Mouse (Mus musculus) inflammation-experienced regulatory T-cells, adult 6 months (primary cell): ENCODE measurements around the gene Spice1. TPM values are rescaled to one million over a fixed set of nuclear protein-coding genes. Genes with fewer than 3 reads are reported as not detected.

Source experiments
- ATAC-seq: one replicate; pipeline ENCODE4 v1.8.0; 2017
- polyA plus RNA-seq, 3 experiments: library from polyadenylated mRNA; unstranded; fragments of 100-300 nt; shearing (Covaris generic); gene quantifications; one replicate each; pipeline ENCODE4 v1.2.1; 2017

Spice1 gene
- polyA plus RNA-seq: 10 to 100 TPM; 22.2 to 25.8 (median 25.3) TPM

- ATAC-seq: peak; percentile 100
Measured at GRCm38 (mm10) chr16:44347071-44347901, at the start of gene Spice1. Spice1 (plus strand) TSS chr16:44347121.

GRCm38 (mm10) chr16:44299438-44300093 lies 47.4 kb upstream of the Spice1 start:
- peak; percentile 71 for ATAC-seq

GRCm38 (mm10) chr16:44302126-44302892 lies 44.6 kb upstream of the Spice1 start:
- ATAC-seq: no peak

GRCm38 (mm10) chr16:44303822-44304221 lies 43.1 kb upstream of the Spice1 start:
- ATAC-seq: no peak

- ATAC-seq: peak; percentile 46
Measured at GRCm38 (mm10) chr16:44305606-44306005, 41.3 kb upstream of the Spice1 start.

GRCm38 (mm10) chr16:44313422-44313821 lies 33.5 kb upstream of the Spice1 start:
- peak; percentile 77 for ATAC-seq

GRCm38 (mm10) chr16:44316350-44316749 lies 30.6 kb upstream of the Spice1 start:
- ATAC-seq: no peak

- no peak for ATAC-seq
Measured at GRCm38 (mm10) chr16:44320232-44320631, 26.7 kb upstream of the Spice1 start.

GRCm38 (mm10) chr16:44328644-44329043 lies 18.3 kb upstream of the Spice1 start:
- ATAC-seq: no peak

GRCm38 (mm10) chr16:44330657-44331056 lies 16.3 kb upstream of the Spice1 start:
- no peak for ATAC-seq

GRCm38 (mm10) chr16:44331154-44331553 lies 15.8 kb upstream of the Spice1 start:
- no peak for ATAC-seq

GRCm38 (mm10) chr16:44331671-44331994 lies 15.3 kb upstream of the Spice1 start:
- ATAC-seq: no peak

- ATAC-seq: peak; percentile 42
Measured at GRCm38 (mm10) chr16:44331995-44332860, 14.7 kb upstream of the Spice1 start.

- ATAC-seq: peak; percentile 92
Measured at GRCm38 (mm10) chr16:44332861-44333284, 14.0 kb upstream of the Spice1 start, which contains the start of gene Sidt1. Sidt1 (minus strand) TSS chr16:44333196.

GRCm38 (mm10) chr16:44337541-44337940 lies 9.4 kb upstream of the Spice1 start:
- no peak for ATAC-seq

GRCm38 (mm10) chr16:44349801-44350397 lies 3.0 kb downstream of the Spice1 start:
- ATAC-seq: no peak

GRCm38 (mm10) chr16:44356291-44356690 lies 9.4 kb downstream of the Spice1 start:
- ATAC-seq: peak; percentile 19

GRCm38 (mm10) chr16:44357571-44358268 lies 10.8 kb downstream of the Spice1 start:
- peak; percentile 90 for ATAC-seq

GRCm38 (mm10) chr16:44361921-44362890 lies 15.3 kb downstream of the Spice1 start:
- ATAC-seq: peak; percentile 42

- no peak for ATAC-seq
Measured at GRCm38 (mm10) chr16:44365522-44365921, 18.6 kb downstream of the Spice1 start.
